Mouse (Mus musculus): ENCODE results near the gene Hs6st3. TPM values are rescaled to one million over a fixed set of nuclear protein-coding genes. Genes with fewer than 3 reads are reported as not detected.

Hs6st3 gene
- polyA plus RNA-seq, 2 experiments, result 0.02 TPM; not detected in 1

GRCm38 (mm10) chr14:119895765-119896465 lies 757.8 kb downstream of the Hs6st3 start:
- Histone ChIP-seq H3K9me3 (ENCODE audit: control insufficient read depth, low read length) (no peaks in the 10 kb centered on the region), H3K4me3 (ENCODE audit: insufficient read depth in 1 of 2, low read depth in 2 of 2, low read length in 2 of 2) (no peak overlapping the region), H3K9ac (replicated peaks) (no peak overlapping the region), H3K27me3 (ENCODE audit: control insufficient read depth, insufficient read depth, low read length) (no peaks in the 10 kb centered on the region), H3K36me3 (replicated peaks; ENCODE audit: control insufficient read depth, insufficient read depth, low read depth) (no peaks in the 10 kb centered on the region), H3K4me2 (ENCODE audit: low read depth) (no peak overlapping the region), H3K27ac (no peak overlapping the region), H3K4me1 (replicated peaks; ENCODE audit: control insufficient read depth in 2 of 2, insufficient read depth in 2 of 2, low read length in 1 of 2) (no peaks in the 10 kb centered on the region)
- DNase-seq (ENCODE audit: low read depth in 3 of 3, low spot score in 3 of 3), result no peak
- TF ChIP-seq CTCF (IDR thresholded peaks at IDR 0.05; ENCODE audit: low read depth), result no peak
- TF ChIP-seq EP300 (IDR thresholded peaks at IDR 0.05; ENCODE audit: low read depth), result no peak
- 32% methylated on average over 10 of the region's 10 CpGs for WGBS (ENCODE audit: insufficient replicate concordance)
- ATAC-seq (ENCODE audit: insufficient read depth), result no peak

- H3K4me2 ChIP-seq (ENCODE audit: low read depth), result no peak overlapping the region
- H3K4me3 ChIP-seq (ENCODE audit: insufficient read depth in 1 of 2, low read depth in 2 of 2, low read length in 2 of 2), result no peak overlapping the region
- TF ChIP-seq EP300 (IDR thresholded peaks at IDR 0.05; ENCODE audit: low read depth) (no peak), CTCF (IDR thresholded peaks at IDR 0.05; ENCODE audit: low read depth) (no peak)
- H3K4me1 ChIP-seq (replicated peaks; ENCODE audit: control insufficient read depth in 2 of 2, insufficient read depth in 2 of 2, low read length in 1 of 2), result no peaks in the 10 kb centered on the region
- no peak overlapping the region for H3K9ac ChIP-seq (replicated peaks)
- H3K27me3 ChIP-seq (ENCODE audit: control insufficient read depth, insufficient read depth, low read length), result no peaks in the 10 kb centered on the region
- H3K27ac ChIP-seq, result no peak overlapping the region
- H3K9me3 ChIP-seq (ENCODE audit: control insufficient read depth, low read length), result no peaks in the 10 kb centered on the region
- ATAC-seq (ENCODE audit: insufficient read depth) (no peak), DNase-seq (ENCODE audit: low read depth in 3 of 3, low spot score in 3 of 3) (no peak)
- no peaks in the 10 kb centered on the region for H3K36me3 ChIP-seq (replicated peaks; ENCODE audit: control insufficient read depth, insufficient read depth, low read depth)
Observed at GRCm38 (mm10) chr14:119902486-119902885, 764.3 kb downstream of the Hs6st3 start.

DNA sequence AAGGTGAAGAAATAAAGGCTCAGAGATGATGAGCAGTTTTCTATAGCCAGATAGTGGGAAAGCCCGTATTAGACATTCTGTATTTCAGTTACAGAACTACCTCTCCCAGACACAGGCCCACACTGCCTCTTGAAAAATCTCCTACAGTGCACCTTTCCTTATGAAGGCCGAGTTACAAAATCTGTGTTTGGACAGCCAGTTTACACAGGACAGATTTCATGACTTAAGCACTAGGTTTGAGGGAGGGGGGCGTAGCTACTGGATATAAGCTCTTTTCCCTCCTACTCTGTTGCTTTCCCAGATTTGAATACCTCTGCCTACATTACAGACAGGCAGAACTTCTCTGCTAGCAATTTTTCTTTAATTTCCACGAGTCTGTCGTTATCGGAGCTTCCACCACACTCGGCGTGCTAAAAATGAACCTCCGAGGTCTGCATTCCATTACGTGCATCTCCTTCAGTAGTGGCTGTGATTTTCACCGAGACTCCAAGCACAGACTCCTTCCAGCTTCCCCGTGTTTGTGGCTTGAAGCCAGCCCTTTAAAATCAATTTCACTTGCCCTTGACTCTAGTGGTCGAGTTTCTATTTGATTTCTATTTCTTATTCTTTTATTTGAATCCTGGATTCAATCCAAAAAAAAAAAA lies 770.0 kb downstream of the Hs6st3 start:
- Histone ChIP-seq H3K4me2 (ENCODE audit: low read depth) (no peak overlapping the region), H3K9me3 (ENCODE audit: control insufficient read depth, low read length) (no peaks in the 10 kb centered on the region), H3K4me3 (ENCODE audit: insufficient read depth in 1 of 2, low read depth in 2 of 2, low read length in 2 of 2) (no peak overlapping the region), H3K9ac (replicated peaks) (no peak overlapping the region), H3K4me1 (replicated peaks; ENCODE audit: control insufficient read depth in 2 of 2, insufficient read depth in 2 of 2, low read length in 1 of 2) (no peaks in the 10 kb centered on the region), H3K27me3 (ENCODE audit: control insufficient read depth, insufficient read depth, low read length) (no peaks in the 10 kb centered on the region), H3K36me3 (replicated peaks; ENCODE audit: control insufficient read depth, insufficient read depth, low read depth) (no peaks in the 10 kb centered on the region), H3K27ac (no peak overlapping the region)
- no peak for TF ChIP-seq EP300 (IDR thresholded peaks at IDR 0.05; ENCODE audit: low read depth)
- no peak for DNase-seq (ENCODE audit: low read depth in 3 of 3, low spot score in 3 of 3)
- WGBS (ENCODE audit: insufficient replicate concordance), result 65% methylated on average over 13 of the region's 13 CpGs
- ATAC-seq (ENCODE audit: insufficient read depth), result no peak

GRCm38 (mm10) chr14:119914508-119914907 lies 776.4 kb downstream of the Hs6st3 start:
- H3K9ac ChIP-seq (replicated peaks), result no peak overlapping the region
- ATAC-seq (ENCODE audit: insufficient read depth), result no peak
- no peak overlapping the region for H3K27ac ChIP-seq
- H3K4me2 ChIP-seq (ENCODE audit: low read depth), result no peak overlapping the region
- H3K36me3 ChIP-seq (replicated peaks; ENCODE audit: control insufficient read depth, insufficient read depth, low read depth), result no peaks in the 10 kb centered on the region
- no peaks in the 10 kb centered on the region for H3K27me3 ChIP-seq (ENCODE audit: control insufficient read depth, insufficient read depth, low read length)
- TF ChIP-seq CTCF (IDR thresholded peaks at IDR 0.05; ENCODE audit: low read depth) (no peak), EP300 (IDR thresholded peaks at IDR 0.05; ENCODE audit: low read depth) (no peak)
- WGBS (ENCODE audit: insufficient replicate concordance), result 48% methylated on average over 6 of the region's 6 CpGs
- H3K4me1 ChIP-seq (replicated peaks; ENCODE audit: control insufficient read depth in 2 of 2, insufficient read depth in 2 of 2, low read length in 1 of 2), result no peaks in the 10 kb centered on the region
- no peaks in the 10 kb centered on the region for H3K9me3 ChIP-seq (ENCODE audit: control insufficient read depth, low read length)
- no peak overlapping the region for H3K4me3 ChIP-seq (ENCODE audit: insufficient read depth in 1 of 2, low read depth in 2 of 2, low read length in 2 of 2)
- DNase-seq (ENCODE audit: low read depth in 3 of 3, low spot score in 3 of 3), result no peak

GRCm38 (mm10) chr14:119918281-119919034 lies 780.3 kb downstream of the Hs6st3 start:
- H3K27ac ChIP-seq, result no peak overlapping the region
- no peak overlapping the region for H3K4me3 ChIP-seq (ENCODE audit: insufficient read depth in 1 of 2, low read depth in 2 of 2, low read length in 2 of 2)
- ATAC-seq (ENCODE audit: insufficient read depth) (no peak), DNase-seq (ENCODE audit: low read depth in 3 of 3, low spot score in 3 of 3) (no peak)
- H3K36me3 ChIP-seq (replicated peaks; ENCODE audit: control insufficient read depth, insufficient read depth, low read depth), result no peaks in the 10 kb centered on the region
- no peak overlapping the region for H3K4me2 ChIP-seq (ENCODE audit: low read depth)
- WGBS (ENCODE audit: insufficient replicate concordance), result 55% methylated on average over 6 of the region's 6 CpGs
- no peak overlapping the region for H3K9ac ChIP-seq (replicated peaks)
- H3K9me3 ChIP-seq (ENCODE audit: control insufficient read depth, low read length), result no peaks in the 10 kb centered on the region
- no peak for TF ChIP-seq CTCF (IDR thresholded peaks at IDR 0.05; ENCODE audit: low read depth)
- TF ChIP-seq EP300 (IDR thresholded peaks at IDR 0.05; ENCODE audit: low read depth), result no peak
- no peaks in the 10 kb centered on the region for H3K4me1 ChIP-seq (replicated peaks; ENCODE audit: control insufficient read depth in 2 of 2, insufficient read depth in 2 of 2, low read length in 1 of 2)
- no peaks in the 10 kb centered on the region for H3K27me3 ChIP-seq (ENCODE audit: control insufficient read depth, insufficient read depth, low read length)

Measured in liver, embryonic 14.5 days (tissue).